Mouse (Mus musculus): Measurements from ENCODE around the gene Defb22.
A peak's percentile ranks its signal among the peaks of the same experiment; 100 is the strongest.

Defb22 gene

GRCm38 (mm10) chr2:152490038-152490437, at the start of gene Defb22:
TSS of gene Defb22 (minus strand) at chr2:152490138.
- no peak for DNase-seq (ENCODE audit: low spot score in 2 of 2)

GRCm38 (mm10) chr2:152517981-152518380, 28.0 kb upstream of the Defb22 start, which contains the start of gene Defb28:
TSS of gene Defb28 (plus strand) at chr2:152518255.
- DNase-seq (ENCODE audit: low spot score in 2 of 2) = no peak

- no peak for DNase-seq (ENCODE audit: low spot score in 2 of 2)
Observed at GRCm38 (mm10) chr2:152516084-152516483, 26.1 kb upstream of the Defb22 start.

- no peak for DNase-seq (ENCODE audit: low spot score in 2 of 2)
Observed at GRCm38 (mm10) chr2:152511592-152511991, 21.7 kb upstream of the Defb22 start, which contains the start of gene Defb26. TSS of gene Defb26 (minus strand) at chr2:152511692.

GRCm38 (mm10) chr2:152503950-152504349, 14.0 kb upstream of the Defb22 start:
- DNase-seq (ENCODE audit: low spot score in 2 of 2) = no peak

GRCm38 (mm10) chr2:152500863-152501229, 10.9 kb upstream of the Defb22 start:
- DNase-seq (ENCODE audit: low spot score in 2 of 2) = no peak

GRCm38 (mm10) chr2:152500204-152500862, 10.4 kb upstream of the Defb22 start:
- DNase-seq (ENCODE audit: low spot score in 2 of 2) = no peak

- no peak for DNase-seq (ENCODE audit: low spot score in 2 of 2)
Observed at GRCm38 (mm10) chr2:152498020-152498419, 8.1 kb upstream of the Defb22 start.

GRCm38 (mm10) chr2:152493151-152493550, 3.2 kb upstream of the Defb22 start:
- DNase-seq (ENCODE audit: low spot score in 2 of 2) = no peak

GRCm38 (mm10) chr2:152487024-152487423, 2.9 kb downstream of the Defb22 start:
- DNase-seq (ENCODE audit: low spot score in 2 of 2) = no peak

GRCm38 (mm10) chr2:152481726-152482125, 8.2 kb downstream of the Defb22 start:
- DNase-seq (ENCODE audit: low spot score in 2 of 2) = no peak

GRCm38 (mm10) chr2:152480881-152481280, 9.1 kb downstream of the Defb22 start:
- DNase-seq (ENCODE audit: low spot score in 2 of 2) = no peak

GRCm38 (mm10) chr2:152476763-152477162, 13.2 kb downstream of the Defb22 start, which contains the start of gene Defb20:
TSS of gene Defb20 (plus strand) at chr2:152477063.
- no peak for DNase-seq (ENCODE audit: low spot score in 2 of 2)

- DNase-seq (ENCODE audit: low spot score in 2 of 2) = no peak
Observed at GRCm38 (mm10) chr2:152472434-152472833, 17.5 kb downstream of the Defb22 start.

- peak; percentile 34 to 70 for DNase-seq (ENCODE audit: low spot score in 2 of 2)
Observed at GRCm38 (mm10) chr2:152470973-152471372, 19.0 kb downstream of the Defb22 start.

- DNase-seq (ENCODE audit: low spot score in 2 of 2) = no peak
Observed at GRCm38 (mm10) chr2:152464570-152465150, 25.3 kb downstream of the Defb22 start, which contains the start of gene Defb23. TSS of gene Defb23 (minus strand) at chr2:152464620.

GRCm38 (mm10) chr2:152459241-152459640, 30.7 kb downstream of the Defb22 start:
- DNase-seq (ENCODE audit: low spot score in 2 of 2) = no peak

- DNase-seq (ENCODE audit: low spot score in 2 of 2) = no peak
Observed at GRCm38 (mm10) chr2:152452101-152452781, 37.7 kb downstream of the Defb22 start.

- peak; percentile 69 to 82 for DNase-seq (ENCODE audit: low spot score in 2 of 2)
Observed at GRCm38 (mm10) chr2:152450241-152450640, 39.7 kb downstream of the Defb22 start.

GRCm38 (mm10) chr2:152447461-152447860, 42.5 kb downstream of the Defb22 start:
- DNase-seq (ENCODE audit: low spot score in 2 of 2) = no peak

- no peak for DNase-seq (ENCODE audit: low spot score in 2 of 2)
Observed at GRCm38 (mm10) chr2:152446642-152447041, 43.3 kb downstream of the Defb22 start.

GRCm38 (mm10) chr2:152443281-152443680, 46.7 kb downstream of the Defb22 start:
- no peak for DNase-seq (ENCODE audit: low spot score in 2 of 2)

- no peak for DNase-seq (ENCODE audit: low spot score in 2 of 2)
Observed at GRCm38 (mm10) chr2:152442322-152442721, 47.6 kb downstream of the Defb22 start.
